Mouse (Mus musculus) small intestine, adult 2 months (tissue): Measurements from ENCODE around the gene Commd3. TPM values are rescaled to one million over a fixed set of nuclear protein-coding genes. Genes with fewer than 3 reads are reported as not detected.

Source experiments
- H3K27ac ChIP-seq: fragments of 200-500 bp; 2 replicates; pipeline ENCODE4 v1.5.1; 2012; ENCODE audit warnings: low read depth, low read length, control low read depth, inconsistent platforms; ENCODE audit not compliant: insufficient read depth
- H3K27me3 ChIP-seq: fragments of 200-500 bp; 2 replicates; pipeline ENCODE4 v1.6.1; 2012; ENCODE audit warnings: mild to moderate bottlenecking, moderate library complexity, low read length, inconsistent platforms; ENCODE audit not compliant: control insufficient read depth, insufficient read depth
- H3K36me3 ChIP-seq: fragments of 200-500 bp; 2 replicates; pipeline ENCODE4 v1.6.1; 2012; ENCODE audit warnings: mild to moderate bottlenecking, low read length, control low read depth, inconsistent platforms; ENCODE audit not compliant: control insufficient read depth, insufficient read depth
- H3K4me1 ChIP-seq: fragments of 200-500 bp; 2 replicates; pipeline ENCODE4 v1.6.1; 2012; ENCODE audit warnings: low read length, inconsistent platforms, mixed read lengths; ENCODE audit not compliant: control insufficient read depth, insufficient read depth, insufficient read length
- H3K4me3 ChIP-seq: fragments of 200-500 bp; 2 replicates; pipeline ENCODE4 v1.5.1; 2012; ENCODE audit warnings: low read depth, mild to moderate bottlenecking, control low read depth, inconsistent platforms, low read length, moderate library complexity
- CTCF ChIP-seq: fragments of 200-500 bp; IDR thresholded peaks from 2 replicates; pipeline ENCODE4 v1.5.1; 2012; ENCODE audit warnings: low read depth, mild to moderate bottlenecking, control low read depth, inconsistent platforms, low read length, moderate library complexity, mixed read lengths; ENCODE audit not compliant: insufficient replicate concordance, insufficient read length; ENCODE audit errors: extremely low read depth
- POLR2A ChIP-seq: fragments of 200-500 bp; IDR thresholded peaks from 2 replicates; pipeline ENCODE4 v1.6.1; 2012; ENCODE audit warnings: low read depth, mild to moderate bottlenecking, control low read depth, inconsistent platforms, low read length, moderate library complexity
- WGBS: fragments of 180-500 bp; shearing (Covaris S2); methylation state at CpG from one replicate; pipeline ENCODE4 v1.1.7; 2018; 5-methylcytosine and 5-hydroxymethylcytosine counted together
- polyA plus RNA-seq: library from polyadenylated mRNA; depleted of rRNA; stranded (reverse); fragments of >200 nt; gene quantifications from 2 replicates; pipeline ENCODE4 v1.2.3, GENCODE M21; 2012

Gene Commd3
- polyA plus RNA-seq, 1 experiment: 19.7 TPM

GRCm38 (mm10) chr2:18695629-18696150 is 23.5 kb downstream of the Commd3 start:
- Histone ChIP-seq H3K4me3 (no peak overlapping the region), H3K36me3 (no peaks in the 10 kb centered on the region), H3K27ac (no peak overlapping the region), H3K4me1 (peaks cover 7% of the 10 kb centered on the region), H3K27me3 (peaks cover 58% of the 10 kb centered on the region)
- WGBS: 17% methylated on average over 7 of the region's 7 CpGs
- TF ChIP-seq POLR2A (no peak), CTCF (no peak)

GRCm38 (mm10) chr2:18697591-18698244 is 25.5 kb downstream of the Commd3 start:
- no peak overlapping the region for H3K27ac ChIP-seq
- H3K4me1 ChIP-seq: peaks cover 7% of the 10 kb centered on the region
- WGBS: 13% methylated on average over 4 of the region's 4 CpGs
- no peaks in the 10 kb centered on the region for H3K36me3 ChIP-seq
- TF ChIP-seq POLR2A: no peak
- no peak for TF ChIP-seq CTCF
- no peak overlapping the region for H3K4me3 ChIP-seq
- peaks cover 62% of the 10 kb centered on the region for H3K27me3 ChIP-seq

GRCm38 (mm10) chr2:18698663-18699385 is 26.6 kb downstream of the Commd3 start:
- Histone ChIP-seq H3K36me3 (no peaks in the 10 kb centered on the region), H3K27ac (no peak overlapping the region), H3K4me1 (peaks cover 7% of the 10 kb centered on the region), H3K4me3 (peak overlapping the region; percentile 33), H3K27me3 (peaks cover 61% of the 10 kb centered on the region)
- TF ChIP-seq CTCF (no peak), POLR2A (no peak)
- 2% methylated on average over 56 of the region's 56 CpGs for WGBS

GRCm38 (mm10) chr2:18699401-18699990 is 27.3 kb downstream of the Commd3 start:
- H3K36me3 ChIP-seq: no peaks in the 10 kb centered on the region
- H3K4me3 ChIP-seq: no peak overlapping the region
- TF ChIP-seq CTCF (no peak), POLR2A (no peak)
- H3K27me3 ChIP-seq: peaks cover 62% of the 10 kb centered on the region
- H3K4me1 ChIP-seq: peaks cover 7% of the 10 kb centered on the region
- no peak overlapping the region for H3K27ac ChIP-seq
- 4% methylated on average over 11 of the region's 11 CpGs for WGBS

- TF ChIP-seq CTCF (no peak), POLR2A (no peak)
- Histone ChIP-seq H3K4me3 (no peak overlapping the region), H3K4me1 (no peaks in the 10 kb centered on the region), H3K36me3 (no peaks in the 10 kb centered on the region), H3K27me3 (no peaks in the 10 kb centered on the region), H3K27ac (no peak overlapping the region)
- WGBS: 65% methylated on average over 3 of the region's 3 CpGs
Measured at GRCm38 (mm10) chr2:18710356-18710755, 38.2 kb downstream of the Commd3 start.

- Histone ChIP-seq H3K36me3 (no peaks in the 10 kb centered on the region), H3K4me1 (no peaks in the 10 kb centered on the region), H3K4me3 (no peak overlapping the region), H3K27ac (no peak overlapping the region), H3K27me3 (no peaks in the 10 kb centered on the region)
- WGBS: 55% methylated on average over 2 of the region's 2 CpGs
- TF ChIP-seq POLR2A: no peak
Measured at GRCm38 (mm10) chr2:18713071-18713470, 40.9 kb downstream of the Commd3 start.

GRCm38 (mm10) chr2:18714337-18714736 is 42.2 kb downstream of the Commd3 start:
- WGBS: 59% methylated on average over 3 of the region's 3 CpGs
- no peak for TF ChIP-seq POLR2A
- no peak for TF ChIP-seq CTCF

GRCm38 (mm10) chr2:18718521-18718920 is 46.3 kb downstream of the Commd3 start:
- Histone ChIP-seq H3K4me3 (no peak overlapping the region), H3K27me3 (no peaks in the 10 kb centered on the region), H3K27ac (no peak overlapping the region), H3K36me3 (no peaks in the 10 kb centered on the region), H3K4me1 (no peaks in the 10 kb centered on the region)
- TF ChIP-seq POLR2A: no peak
- no peak for TF ChIP-seq CTCF
- 84% methylated on average over 4 of the region's 4 CpGs for WGBS

More at GRCm38 (mm10) chr2:18714337-18714736, 42.2 kb downstream of the Commd3 start:
- Histone ChIP-seq H3K27me3 (no peaks in the 10 kb centered on the region), H3K36me3 (no peaks in the 10 kb centered on the region), H3K27ac (no peak overlapping the region), H3K4me3 (no peak overlapping the region), H3K4me1 (no peaks in the 10 kb centered on the region)
